Mouse (Mus musculus) thymus, postnatal 10 days (tissue): ENCODE results near the gene Cdc5l.
"Not testable (repeated sequence)": the region's sequence is repeated elsewhere in the genome, so short reads cannot be mapped to it uniquely, and the experiment has no call there.

Source experiments
- DNase-seq, 2 experiments: peaks; one replicate each; pipeline ENCODE4 v3.0.0; 2021; ENCODE audit warnings: low spot score in 2 of 2

Cdc5l gene

GRCm38 (mm10) chr17:45445923-45446322, 12.4 kb upstream of the Cdc5l start:
- DNase-seq = no peak

- DNase-seq = no peak
Observed at GRCm38 (mm10) chr17:45434262-45434590, 689 bp upstream of the Cdc5l start.

GRCm38 (mm10) chr17:45432706-45433398, 685 bp downstream of the Cdc5l start:
- no peak for DNase-seq

GRCm38 (mm10) chr17:45432007-45432406, 1.5 kb downstream of the Cdc5l start:
- DNase-seq = no peak

GRCm38 (mm10) chr17:45417387-45417786, 16.1 kb downstream of the Cdc5l start:
- no peak for DNase-seq

GRCm38 (mm10) chr17:45411617-45412016, 21.9 kb downstream of the Cdc5l start:
- not testable (repeated sequence) for DNase-seq

GRCm38 (mm10) chr17:45408719-45409118, 24.8 kb downstream of the Cdc5l start:
- DNase-seq = no peak

- DNase-seq = no peak
Observed at GRCm38 (mm10) chr17:45406281-45406680, 27.3 kb downstream of the Cdc5l start.

GRCm38 (mm10) chr17:45403207-45403606, 30.3 kb downstream of the Cdc5l start:
- DNase-seq = peak in 1 of 2 experiments; percentile 61

GRCm38 (mm10) chr17:45402601-45403000, 30.9 kb downstream of the Cdc5l start:
- DNase-seq = no peak

- no peak for DNase-seq
Observed at GRCm38 (mm10) chr17:45402126-45402525, 31.4 kb downstream of the Cdc5l start.

GRCm38 (mm10) chr17:45401126-45401905, 32.2 kb downstream of the Cdc5l start:
- DNase-seq = no peak

GRCm38 (mm10) chr17:45398021-45398420, 35.5 kb downstream of the Cdc5l start:
- DNase-seq = no peak

GRCm38 (mm10) chr17:45397541-45397940, 36.0 kb downstream of the Cdc5l start:
- no peak for DNase-seq

GRCm38 (mm10) chr17:45394612-45395011, 38.9 kb downstream of the Cdc5l start:
- DNase-seq = no peak

GRCm38 (mm10) chr17:45393765-45394164, 39.8 kb downstream of the Cdc5l start:
- DNase-seq = no peak

- no peak for DNase-seq
Observed at GRCm38 (mm10) chr17:45389896-45390295, 43.6 kb downstream of the Cdc5l start.

- DNase-seq = no peak
Observed at GRCm38 (mm10) chr17:45386986-45387385, 46.6 kb downstream of the Cdc5l start.

- DNase-seq = no peak
Observed at GRCm38 (mm10) chr17:45383305-45383704, 50.2 kb downstream of the Cdc5l start.

- DNase-seq = no peak
Observed at GRCm38 (mm10) chr17:45379271-45379784, 54.2 kb downstream of the Cdc5l start.

GRCm38 (mm10) chr17:45377323-45377722, 56.2 kb downstream of the Cdc5l start:
- DNase-seq = no peak

GRCm38 (mm10) chr17:45373987-45374608, 59.4 kb downstream of the Cdc5l start:
- DNase-seq = peak; percentile 46 to 81

GRCm38 (mm10) chr17:45371042-45371441, 62.5 kb downstream of the Cdc5l start:
- DNase-seq = no peak
